Comparison of ENCODE assay signal across 8 mouse cellular contexts in genomic region chr17:27028909-27029308, GRCm38 (mm10). TPM values are rescaled to one million over a fixed set of nuclear protein-coding genes. Genes with fewer than 3 reads are reported as not detected.
DNase-seq lines count a peak whose midpoint lies in the region; ATAC-seq lines count a peak whose summit lies in the region.

TSS of gene Bak1 (minus strand) at chr17:27029009.

- H3K27me3 ChIP-seq in midbrain, embryonic 16.5 days (ENCODE audit: control insufficient read depth, insufficient read depth, low read depth, low read length) = no peaks in the 10 kb centered on the region

- peaks cover 9% of the 10 kb centered on the region for H3K36me3 ChIP-seq in midbrain, embryonic 16.5 days (ENCODE audit: control insufficient read depth, insufficient read depth, low read length)

- H3K9me3 ChIP-seq in midbrain, embryonic 16.5 days (replicated peaks; ENCODE audit: control insufficient read depth, low read length, poor library complexity, severe bottlenecking) = no peaks in the 10 kb centered on the region

- peak within 1 kb of the TSS; percentile 92 for H3K4me3 ChIP-seq in brown adipose tissue, adult 24 weeks (ENCODE audit: insufficient read depth, low read depth, low read length)
- H3K4me3 ChIP-seq in midbrain, embryonic 16.5 days (ENCODE audit: low read depth, low read length) = peak within 1 kb of the TSS; percentile 63

- ATAC-seq in midbrain, embryonic 16.5 days = no peak; the same call in 1 of the 2 replicates

- WGBS in midbrain, embryonic 16.5 days = 60% methylated on average over 1 of the region's 4 CpGs

- peak within 1 kb of the TSS; percentile 91 for H3K27ac ChIP-seq in brown adipose tissue, adult 24 weeks (replicated peaks; ENCODE audit: low read depth, low read length)
- peak within 1 kb of the TSS; percentile 77 for H3K27ac ChIP-seq in midbrain, embryonic 16.5 days (ENCODE audit: low read length)

- peak within 1 kb of the TSS; percentile 56 for H3K4me2 ChIP-seq in midbrain, embryonic 16.5 days (ENCODE audit: low read length)

- DNase-seq in layer of hippocampus, adult 18-20 months (ENCODE audit: low spot score in 2 of 2) = no peak
- DNase-seq in layer of hippocampus, adult 9-11 months = no peak
- no peak for DNase-seq in heart, adult 8-10 months (ENCODE audit: low spot score)
- DNase-seq in layer of hippocampus, postnatal 36 days = no peak
- DNase-seq in cerebellum, adult 8-10 months = no peak
- DNase-seq in thymus, postnatal 14 days = no peak

- H3K4me1 ChIP-seq in brown adipose tissue, adult 24 weeks (ENCODE audit: control insufficient read depth, insufficient read depth, insufficient read length, low read length) = no peaks in the 10 kb centered on the region
- peaks cover 16% of the 10 kb centered on the region for H3K4me1 ChIP-seq in midbrain, embryonic 16.5 days (ENCODE audit: control insufficient read depth, insufficient read depth, low read length)

- peak within 1 kb of the TSS; percentile 90 for H3K9ac ChIP-seq in midbrain, embryonic 16.5 days (ENCODE audit: low read depth, low read length)

RNA-seq across cellular contexts. Expression of gene Bak1, which starts in this region (rescaled TPM):
- 10 to 100 TPM; 12.1 to 12.9 TPM for total RNA-seq in layer of hippocampus, adult 18-20 months (2021)
- 29.3 and 35.0 TPM in 2 replicates for polyA plus RNA-seq in brown adipose tissue, adult 24 weeks (2012; ENCODE audit: insufficient read depth, insufficient read length, missing spikeins)
- total RNA-seq in heart, adult 8-10 months (2022) = 10 to 100 TPM; 11.0 to 15.9 (median 13.7) TPM
- total RNA-seq in layer of hippocampus, postnatal 36 days (2021) = 10 to 100 TPM; 13.0 to 13.7 TPM
- 2.9 and 3.7 TPM in 2 replicates for polyA plus RNA-seq in midbrain, embryonic 16.5 days (2015; fragmentation: Nextera tagmentation; extraction: Ambion mirVana)
